22 mouse cellular contexts compared by ENCODE assay signal in the genomic region with DNA sequence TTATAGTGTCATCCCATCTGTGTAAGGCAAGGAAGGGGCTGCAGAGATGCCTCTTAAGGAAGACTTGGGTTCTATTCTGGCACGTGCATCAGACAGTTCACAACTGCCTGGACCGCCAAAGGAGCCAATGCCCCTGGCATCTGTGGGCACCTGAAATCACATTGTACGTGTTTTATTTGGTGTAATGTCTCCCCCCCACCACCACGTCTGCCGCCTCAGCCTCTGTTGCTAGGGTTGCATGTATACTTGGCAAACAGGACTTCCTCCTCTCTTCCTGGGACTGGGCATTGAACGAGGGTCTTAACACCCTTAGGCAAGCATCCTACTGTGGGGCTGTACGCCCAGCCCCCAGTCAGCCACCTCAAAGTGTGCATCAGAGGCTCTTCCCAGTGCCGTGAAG. TPM values are rescaled to one million over a fixed set of nuclear protein-coding genes. Genes with fewer than 3 reads are reported as not detected.
A peak's percentile ranks its signal among the peaks of the same experiment; 100 is the strongest.
DNase-seq lines count a peak whose midpoint lies in the region; ATAC-seq lines count a peak whose summit lies in the region.
"Had no signal": no experiment of that assay in that cellular context is flagged by ENCODE, and none has a peak within 500 bp of the region (broad histone marks: within the 10 kb centered on the region; RNA-seq: fewer than 3 reads in every experiment).

No protein-coding gene starts in this region.

- H3K9me3 ChIP-seq in hindbrain, embryonic 10.5 days = no peaks in the 10 kb centered on the region
- no peaks in the 10 kb centered on the region for H3K9me3 ChIP-seq in hindbrain, embryonic 14.5 days (ENCODE audit: control insufficient read depth, low read length)
- no peaks in the 10 kb centered on the region for H3K9me3 ChIP-seq in forebrain, embryonic 11.5 days (ENCODE audit: control insufficient read depth, low read length)
- no peaks in the 10 kb centered on the region for H3K9me3 ChIP-seq in hindbrain, embryonic 13.5 days
- H3K9me3 ChIP-seq in midbrain, embryonic 16.5 days (replicated peaks; ENCODE audit: control insufficient read depth, low read length, poor library complexity, severe bottlenecking) = no peaks in the 10 kb centered on the region
- H3K9me3 ChIP-seq: heart, embryonic 13.5 days; intestine, embryonic 15.5 days; limb, embryonic 13.5 days had no signal

- H3K4me1 ChIP-seq in hindbrain, embryonic 10.5 days (replicated peaks) = peaks cover 77% of the 10 kb centered on the region
- H3K4me1 ChIP-seq in hindbrain, embryonic 14.5 days (replicated peaks; ENCODE audit: control insufficient read depth, insufficient read depth, low read length) = peaks cover 20% of the 10 kb centered on the region
- peaks cover 18% of the 10 kb centered on the region; the same call in 1 of the 2 replicates for H3K4me1 ChIP-seq in forebrain, embryonic 11.5 days (replicated peaks; ENCODE audit: control insufficient read depth, insufficient read depth, low read length)
- peaks cover 26% of the 10 kb centered on the region for H3K4me1 ChIP-seq in hindbrain, embryonic 13.5 days (replicated peaks)
- peaks cover 13% of the 10 kb centered on the region for H3K4me1 ChIP-seq in midbrain, embryonic 16.5 days (ENCODE audit: control insufficient read depth, insufficient read depth, low read length)

- no peaks in the 10 kb centered on the region; the same call in none of the 2 replicates for H3K27me3 ChIP-seq in hindbrain, embryonic 10.5 days (ENCODE audit: insufficient read depth, poor library complexity, severe bottlenecking)
- no peaks in the 10 kb centered on the region for H3K27me3 ChIP-seq in hindbrain, embryonic 14.5 days (ENCODE audit: control insufficient read depth, insufficient read depth, low read length)
- no peaks in the 10 kb centered on the region for H3K27me3 ChIP-seq in forebrain, embryonic 11.5 days (ENCODE audit: control insufficient read depth, insufficient read depth, low read length)
- H3K27me3 ChIP-seq in hindbrain, embryonic 13.5 days = no peaks in the 10 kb centered on the region
- H3K27me3 ChIP-seq in midbrain, embryonic 16.5 days (ENCODE audit: control insufficient read depth, insufficient read depth, low read depth, low read length) = no peaks in the 10 kb centered on the region
- H3K27me3 ChIP-seq: intestine, embryonic 15.5 days; limb, embryonic 13.5 days had no signal

- no peak overlapping the region for H3K4me2 ChIP-seq in hindbrain, embryonic 14.5 days (replicated peaks)
- 0 out of 2 replicates have a peak overlapping the region, but pooled peaks have one; percentile 1 for H3K4me2 ChIP-seq in forebrain, embryonic 11.5 days (ENCODE audit: low read depth, low read length, severe bottlenecking)
- H3K4me2 ChIP-seq in hindbrain, embryonic 13.5 days = peak overlapping the region; percentile 51; the same call in 1 of the 2 replicates
- H3K4me2 ChIP-seq in midbrain, embryonic 16.5 days (ENCODE audit: low read length) = no peak overlapping the region

- H3K9ac ChIP-seq in hindbrain, embryonic 14.5 days = no peak overlapping the region
- peak overlapping the region; percentile 64 for H3K9ac ChIP-seq in forebrain, embryonic 11.5 days (ENCODE audit: low read length)
- no peak overlapping the region for H3K9ac ChIP-seq in hindbrain, embryonic 13.5 days
- peak overlapping the region; percentile 44; the same call in 1 of the 2 replicates for H3K9ac ChIP-seq in midbrain, embryonic 16.5 days (ENCODE audit: low read depth, low read length)
- H3K9ac ChIP-seq: intestine, embryonic 15.5 days; liver, embryonic 14.5 days had no signal

- no peak for ATAC-seq in hindbrain, embryonic 14.5 days (ENCODE audit: low FRiP score)
- ATAC-seq in forebrain, embryonic 11.5 days (replicated peaks; ENCODE audit: low FRiP score) = no peak
- ATAC-seq in hindbrain, embryonic 13.5 days (ENCODE audit: low FRiP score) = no peak
- no peak for ATAC-seq in midbrain, embryonic 16.5 days
- ATAC-seq in megakaryocyte progenitor cell, adult 5-6 weeks (replicated peaks; ENCODE audit: poor library complexity) = no peak
- ATAC-seq: lung, postnatal 0 days had no signal

- no peaks in the 10 kb centered on the region for H3K36me3 ChIP-seq in hindbrain, embryonic 10.5 days
- H3K36me3 ChIP-seq in hindbrain, embryonic 14.5 days (replicated peaks; ENCODE audit: control insufficient read depth, insufficient read depth) = no peaks in the 10 kb centered on the region
- H3K36me3 ChIP-seq in forebrain, embryonic 11.5 days (ENCODE audit: control insufficient read depth, insufficient read depth, low read length) = no peaks in the 10 kb centered on the region
- no peaks in the 10 kb centered on the region for H3K36me3 ChIP-seq in hindbrain, embryonic 13.5 days
- no peaks in the 10 kb centered on the region for H3K36me3 ChIP-seq in midbrain, embryonic 16.5 days (ENCODE audit: control insufficient read depth, insufficient read depth, low read length)
- H3K36me3 ChIP-seq: heart, embryonic 13.5 days; intestine, embryonic 15.5 days; limb, embryonic 13.5 days had no signal

- WGBS in hindbrain, embryonic 10.5 days = 41% methylated on average over 8 of the region's 8 CpGs
- 33% methylated on average over 8 of the region's 8 CpGs for WGBS in hindbrain, embryonic 14.5 days
- 38% methylated on average over 8 of the region's 8 CpGs for WGBS in forebrain, embryonic 11.5 days
- 31% methylated on average over 8 of the region's 8 CpGs for WGBS in hindbrain, embryonic 13.5 days
- WGBS in midbrain, embryonic 16.5 days = 26% methylated on average over 8 of the region's 8 CpGs

- DNase-seq in hindbrain, embryonic 10.5 days (ENCODE audit: low spot score) = no peak
- DNase-seq in hindbrain, embryonic 14.5 days (ENCODE audit: low spot score) = no peak
- DNase-seq in forebrain, embryonic 11.5 days (ENCODE audit: low spot score) = peak; percentile 57
- no peak for DNase-seq in frontal cortex, postnatal 25 days (ENCODE audit: low spot score in 2 of 2)
- no peak for DNase-seq in cerebellum, adult 11 months
- DNase-seq: adrenal gland, adult 2 months; cerebellum, adult 11-12 months; cerebellum, postnatal 36 days; heart, postnatal 36 days; right cerebral cortex, postnatal 14 days; thymus, postnatal 14 days had no signal

- peak overlapping the region; percentile 43; the same call in 1 of the 2 replicates for H3K4me3 ChIP-seq in hindbrain, embryonic 10.5 days
- H3K4me3 ChIP-seq in hindbrain, embryonic 14.5 days (replicated peaks; ENCODE audit: low read length) = no peak overlapping the region
- no peak overlapping the region for H3K4me3 ChIP-seq in forebrain, embryonic 11.5 days (ENCODE audit: low read depth, low read length)
- H3K4me3 ChIP-seq in hindbrain, embryonic 13.5 days = no peak overlapping the region
- no peak overlapping the region for H3K4me3 ChIP-seq in midbrain, embryonic 16.5 days (ENCODE audit: low read depth, low read length)
- H3K4me3 ChIP-seq: myocyte had no signal

- H3K27ac ChIP-seq in hindbrain, embryonic 10.5 days = peak overlapping the region; percentile 98
- H3K27ac ChIP-seq in hindbrain, embryonic 14.5 days = no peak overlapping the region
- peak overlapping the region; percentile 99 for H3K27ac ChIP-seq in forebrain, embryonic 11.5 days (ENCODE audit: low read depth, low read length)
- peak overlapping the region; percentile 90 for H3K27ac ChIP-seq in hindbrain, embryonic 13.5 days
- peak overlapping the region; percentile 81; the same call in 1 of the 2 replicates for H3K27ac ChIP-seq in midbrain, embryonic 16.5 days (ENCODE audit: low read length)
- H3K27ac ChIP-seq: intestine, embryonic 15.5 days; kidney, postnatal 0 days; liver, embryonic 14.5 days had no signal

RNA-seq across cellular contexts. Expression of a gene that starts 24.2 kb away (rescaled TPM):
- 167 and 222 TPM in 2 replicates for polyA plus RNA-seq in hindbrain, embryonic 10.5 days (2016; fragmentation: Nextera tagmentation; extraction: Ambion mirVana)
- 59.6 and 60.2 TPM in 2 replicates for polyA plus RNA-seq in hindbrain, embryonic 14.5 days (2014; fragmentation: Nextera tagmentation; extraction: Ambion mirVana)
- polyA plus RNA-seq in forebrain, embryonic 11.5 days (2014; fragmentation: Nextera tagmentation; extraction: Ambion mirVana) = 202 and 219 TPM in 2 replicates
- polyA plus RNA-seq in hindbrain, embryonic 13.5 days (2015; fragmentation: Nextera tagmentation; extraction: Ambion mirVana) = 71.8 and 76.9 TPM in 2 replicates
- 47.9 and 53.7 TPM in 2 replicates for polyA plus RNA-seq in midbrain, embryonic 16.5 days (2015; fragmentation: Nextera tagmentation; extraction: Ambion mirVana)
- total RNA-seq in megakaryocyte progenitor cell, adult 5-6 weeks (2015) = not detected in 2 replicates
- not detected in 2 replicates for total RNA-seq in megakaryocyte progenitor cell, adult 5-6 weeks (2017)
- total RNA-seq: megakaryocyte, adult 5-6 weeks had no signal

RNA-seq across cellular contexts. Expression of a gene that starts 56.4 kb away (rescaled TPM):
- 875 and 1,016 TPM in 2 replicates for polyA plus RNA-seq in hindbrain, embryonic 10.5 days (2016; fragmentation: Nextera tagmentation; extraction: Ambion mirVana)
- polyA plus RNA-seq in hindbrain, embryonic 14.5 days (2014; fragmentation: Nextera tagmentation; extraction: Ambion mirVana) = 1,199 and 1,253 TPM in 2 replicates
- 674 and 731 TPM in 2 replicates for polyA plus RNA-seq in forebrain, embryonic 11.5 days (2014; fragmentation: Nextera tagmentation; extraction: Ambion mirVana)
- 1,031 and 1,095 TPM in 2 replicates for polyA plus RNA-seq in hindbrain, embryonic 13.5 days (2015; fragmentation: Nextera tagmentation; extraction: Ambion mirVana)
- polyA plus RNA-seq in midbrain, embryonic 16.5 days (2015; fragmentation: Nextera tagmentation; extraction: Ambion mirVana) = 1,007 and 1,008 TPM in 2 replicates
- total RNA-seq in megakaryocyte progenitor cell, adult 5-6 weeks (2015) = 365 and 372 TPM in 2 replicates
- 67.5 and 102 TPM in 2 replicates for total RNA-seq in megakaryocyte progenitor cell, adult 5-6 weeks (2017)

Comparison
In these comparisons a context has a peak if more than half of its experiments do, and no peak if none do; other contexts are left out.
1. H3K4me2 ChIP-seq: peak in forebrain, embryonic 11.5 days (single experiment) and hindbrain, embryonic 13.5 days (single experiment); none in hindbrain, embryonic 14.5 days (single experiment) and midbrain, embryonic 16.5 days (single experiment).
2. H3K9ac ChIP-seq: peak in forebrain, embryonic 11.5 days (single experiment) and midbrain, embryonic 16.5 days (single experiment); none in hindbrain, embryonic 14.5 days (single experiment) and hindbrain, embryonic 13.5 days (single experiment).